Mouse (Mus musculus) CH12.LX (cell line): Measurements from ENCODE around the gene Dnajc22. TPM values are rescaled to one million over a fixed set of nuclear protein-coding genes. Genes with fewer than 3 reads are reported as not detected.

Experiments used
- DNase-seq: peaks from one replicate; pipeline ENCODE4 v3.0.0-alpha.2; 2013; ENCODE audit errors: extremely low read depth
- H3K27ac ChIP-seq: 2 replicates; pipeline ENCODE4 v1.5.1; 2012; ENCODE audit warnings: low read depth, mild to moderate bottlenecking, control low read depth, moderate library complexity; ENCODE audit not compliant: insufficient read depth
- H3K27me3 ChIP-seq: replicated peaks from 2 replicates; pipeline ENCODE3; 2012; ENCODE audit warnings: inconsistent platforms
- H3K36me3 ChIP-seq, 2 experiments: replicated peaks in 1 of 2; 2 replicates each; pipeline versions ENCODE3 to v1.6.1; 2012; ENCODE audit warnings: inconsistent platforms in 1 of 2, low read length in 1 of 2, mild to moderate bottlenecking in 1 of 2, mixed read lengths in 1 of 2, moderate library complexity in 1 of 2; ENCODE audit not compliant: control insufficient read depth in 1 of 2, insufficient read depth in 1 of 2
- H3K4me1 ChIP-seq, 2 experiments: 2 replicates each; pipeline ENCODE4 v1.6.1; 2012; ENCODE audit warnings: inconsistent platforms in 1 of 2, moderate library complexity in 1 of 2; ENCODE audit not compliant: insufficient read depth in 2 of 2, control insufficient read depth in 1 of 2
- H3K4me2 ChIP-seq: 2 replicates; pipeline ENCODE4 v1.6.1; 2012; ENCODE audit warnings: low read depth, mild to moderate bottlenecking, control low read depth; ENCODE audit not compliant: poor library complexity, insufficient read depth, severe bottlenecking
- H3K4me3 ChIP-seq, 3 experiments: fragments of 150-350 bp in 1 of 3; sonication (generic) in 1 of 3; replicated peaks in 1 of 3; 2 replicates each; pipeline versions ENCODE3 to v1.5.1; 2011 to 2012; ENCODE audit warnings: low read depth in 2 of 3, low read length in 2 of 3, mild to moderate bottlenecking in 2 of 3, moderate library complexity in 2 of 3, control low read depth in 1 of 3, improper control_type of control experiment in 1 of 3, inconsistent platforms in 1 of 3, mixed read lengths in 1 of 3; ENCODE audit not compliant: poor library complexity in 1 of 3
- H3K79me2 ChIP-seq: replicated peaks from 2 replicates; pipeline ENCODE4 v1.6.1; 2012; ENCODE audit warnings: mild to moderate bottlenecking, moderate library complexity; ENCODE audit not compliant: control insufficient read depth, poor library complexity, insufficient read depth, severe bottlenecking; ENCODE audit errors: extremely low read depth
- H3K9ac ChIP-seq: 2 replicates; pipeline ENCODE4 v1.6.1; 2012; ENCODE audit warnings: low read depth, mild to moderate bottlenecking, control low read depth, moderate library complexity; ENCODE audit not compliant: insufficient read depth
- H3K9me3 ChIP-seq: replicated peaks from 2 replicates; pipeline ENCODE3; 2012; ENCODE audit warnings: low read length, inconsistent platforms, mixed read lengths
- CHD2 ChIP-seq: IDR thresholded peaks from 2 replicates; pipeline ENCODE4 v1.6.1; 2011; ENCODE audit warnings: low read length, improper control_type of control experiment
- ELF1 ChIP-seq: IDR thresholded peaks from 2 replicates; pipeline ENCODE4 v1.6.1; 2014; ENCODE audit warnings: low read depth, mild to moderate bottlenecking, inconsistent platforms, low read length, improper control_type of control experiment
- EP300 ChIP-seq: IDR thresholded peaks from 2 replicates; pipeline ENCODE4 v1.6.1; 2011; ENCODE audit warnings: low read length, improper control_type of control experiment
- IRF4 ChIP-seq: IDR thresholded peaks from 2 replicates; pipeline ENCODE4 v1.6.1; 2014; ENCODE audit warnings: low read depth, mild to moderate bottlenecking, inconsistent platforms, low read length, improper control_type of control experiment
- JUND ChIP-seq: conservative IDR thresholded peaks from 2 replicates; pipeline ENCODE4 v1.6.1; 2011; ENCODE audit warnings: low read depth, low read length, improper control_type of control experiment
- MAFK ChIP-seq: IDR thresholded peaks from 2 replicates; pipeline ENCODE4 v1.6.1; 2011; ENCODE audit warnings: low read length, improper control_type of control experiment; ENCODE audit not compliant: insufficient replicate concordance
- MAX ChIP-seq: IDR thresholded peaks from 2 replicates; pipeline ENCODE4 v1.6.1; 2011; ENCODE audit warnings: low read length, improper control_type of control experiment
- MAZ ChIP-seq: IDR thresholded peaks from 2 replicates; pipeline ENCODE4 v1.6.1; 2012; ENCODE audit warnings: low read depth, mild to moderate bottlenecking, inconsistent platforms, low read length, improper control_type of control experiment, moderate library complexity
- MYC ChIP-seq: IDR thresholded peaks from 2 replicates; pipeline ENCODE4 v1.6.1; 2011; ENCODE audit warnings: low read depth, mild to moderate bottlenecking, improper control_type of control experiment, low read length
- NELFE ChIP-seq: IDR thresholded peaks from 2 replicates; pipeline ENCODE4 v1.6.1; 2011; ENCODE audit warnings: low read depth, low read length, improper control_type of control experiment
- NRF1 ChIP-seq: IDR thresholded peaks from 2 replicates; pipeline ENCODE4 v1.6.1; 2014; ENCODE audit warnings: low read depth, mild to moderate bottlenecking, inconsistent platforms, low read length, improper control_type of control experiment, moderate library complexity
- PAX5 ChIP-seq: IDR thresholded peaks from 2 replicates; pipeline ENCODE4 v1.6.1; 2012; ENCODE audit warnings: low read length, inconsistent platforms, mixed read lengths
- POLR2A ChIP-seq: IDR thresholded peaks from 2 replicates; pipeline ENCODE4 v1.6.1; 2011; ENCODE audit warnings: low read depth, mild to moderate bottlenecking, improper control_type of control experiment, low read length
- RAD21 ChIP-seq: IDR thresholded peaks from 2 replicates; pipeline ENCODE4 v1.6.1; 2011; ENCODE audit warnings: low read depth, mild to moderate bottlenecking, low read length, improper control_type of control experiment, moderate library complexity
- UBTF ChIP-seq: IDR thresholded peaks from 2 replicates; pipeline ENCODE4 v1.6.1; 2012; ENCODE audit warnings: low read depth, mild to moderate bottlenecking, inconsistent platforms, low read length, improper control_type of control experiment, moderate library complexity
- USF1 ChIP-seq: IDR thresholded peaks from 2 replicates; pipeline ENCODE4 v1.6.1; 2014; ENCODE audit warnings: low read depth, mild to moderate bottlenecking, inconsistent platforms, low read length, improper control_type of control experiment
- ZC3H11A ChIP-seq: IDR thresholded peaks from 2 replicates; pipeline ENCODE4 v1.6.1; 2012; ENCODE audit warnings: low read depth, mild to moderate bottlenecking, inconsistent platforms, low read length, improper control_type of control experiment
- ZNF384 ChIP-seq: IDR thresholded peaks from 2 replicates; pipeline ENCODE4 v1.6.1; 2012; ENCODE audit warnings: low read depth, low read length, improper control_type of control experiment, inconsistent platforms
- dilution Hi-C: fragments of 300-500 bp; cut with MboI; formaldehyde crosslinking; loops from 2 replicates; pipeline ENCODE4 v1.14.3; 2020; ENCODE audit warnings: low sequenced_read_pairs; ENCODE audit not compliant: extremely low pct_unique_long_range_greater_than_20kb, extremely low pct_ligation_motif_present
- in situ Hi-C: fragments of 300-500 bp; cut with MboI; formaldehyde crosslinking; loops from 3 replicates; pipeline ENCODE4 v1.14.3; 2019; ENCODE audit warnings: low sequenced_read_pairs, low pct_ligation_motif_present, low pct_unique_long_range_greater_than_20kb, mixed read lengths
- polyA plus RNA-seq: library from polyadenylated mRNA; unstranded; fragments of >175 nt; gene quantifications from 2 replicates; pipeline ENCODE4 v1.2.1, GENCODE M21; 2012; ENCODE audit warnings: low read depth; ENCODE audit not compliant: insufficient read length
- total RNA-seq, 2 experiments: library from RNA; depleted of rRNA; stranded (reverse); fragments of 300-350 nt in 1 of 2; fragments of >200 nt in 1 of 2; gene quantifications; 2 replicates each; pipeline ENCODE4 v1.2.3; 2012 to 2014

The Dnajc22 gene
- total and polyA plus RNA-seq, 3 experiments, result 10.0 to 24.2 (median 12.4) TPM

DNA sequence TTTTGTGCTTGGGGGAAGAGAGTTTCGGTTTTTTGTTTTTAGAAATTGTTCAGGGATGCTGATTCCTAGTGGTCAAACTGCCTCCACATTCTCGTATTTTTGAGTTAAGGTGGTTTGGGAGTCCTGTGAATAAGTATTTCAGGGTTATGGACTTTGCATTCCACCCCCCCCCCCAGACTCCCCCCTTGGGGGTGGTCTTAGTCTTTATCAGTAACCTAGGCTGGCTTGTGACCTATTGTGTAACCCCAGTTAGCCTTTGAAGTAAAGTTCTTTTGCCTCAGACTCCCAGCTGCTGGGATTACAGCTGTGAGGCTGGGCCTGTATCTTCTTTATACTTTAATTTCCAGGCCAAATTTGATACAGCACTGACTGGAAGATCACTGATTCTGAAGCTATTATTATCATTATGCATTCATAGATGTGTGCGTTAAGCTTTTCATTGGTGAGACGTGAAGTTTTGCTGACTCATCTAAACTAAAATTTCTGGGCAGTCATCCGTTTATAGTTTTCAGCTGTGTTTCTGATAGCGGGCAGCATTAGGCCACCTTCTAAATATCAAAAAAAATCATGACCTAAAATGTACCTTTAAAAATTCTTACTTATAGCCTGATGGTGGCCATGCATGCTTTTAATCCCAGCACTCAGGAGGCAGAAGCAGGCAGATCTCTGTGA, 35.0 kb downstream of the Dnajc22 start:
- H3K4me1 ChIP-seq, result peaks cover 0 to 58% of the 10 kb centered on the region in 2 experiments; a peak in 2 of 4 replicates
- H3K4me2 ChIP-seq, result peak overlapping the region; percentile 79
- in situ Hi-C loops (no loop called here), dilution Hi-C loops (no loop called here)
- peak overlapping the region in 2 of 3 experiments; percentile 77 to 91 for H3K4me3 ChIP-seq
- no peaks in the 10 kb centered on the region for H3K9me3 ChIP-seq
- H3K36me3 ChIP-seq, result peaks cover 0 to 35% of the 10 kb centered on the region in 2 experiments
- H3K27me3 ChIP-seq, result no peaks in the 10 kb centered on the region
- no peak for DNase-seq
- no peak overlapping the region for H3K27ac ChIP-seq
- no peak overlapping the region for H3K9ac ChIP-seq
- no peak for TF ChIP-seq NRF1
- peak; percentile 95 for TF ChIP-seq MAFK
- no peak for TF ChIP-seq ZNF384
- no peak for TF ChIP-seq NELFE
- TF ChIP-seq CHD2, result no peak
- TF ChIP-seq, all 38 proteins: peak for 1
- H3K79me2 ChIP-seq, result peaks cover 22% of the 10 kb centered on the region

- Histone ChIP-seq H3K4me3 (no peak overlapping the region), H3K79me2 (peaks cover 29% of the 10 kb centered on the region), H3K4me1 (peaks cover 0 to 43% of the 10 kb centered on the region in 2 experiments; a peak in 2 of 4 replicates), H3K9me3 (no peaks in the 10 kb centered on the region), H3K27me3 (no peaks in the 10 kb centered on the region), H3K36me3 (peaks cover 2 to 50% of the 10 kb centered on the region in 2 experiments), H3K9ac (no peak overlapping the region), H3K4me2 (no peak overlapping the region), H3K27ac (no peak overlapping the region)
- dilution Hi-C loops, result no loop called here
- in situ Hi-C loops, result no loop called here
- no peak for DNase-seq
- TF ChIP-seq MAZ (no peak), ZC3H11A (no peak), MAFK (no peak), PAX5 (no peak), UBTF (no peak), EP300 (no peak), NELFE (no peak), ELF1 (no peak), RAD21 (no peak), USF1 (no peak), JUND (no peak), MYC (no peak), POLR2A (no peak), MAX (no peak), IRF4 (no peak)
Measured at GRCm38 (mm10) chr15:99129441-99129840, 36.5 kb downstream of the Dnajc22 start.
